Mouse (Mus musculus): ENCODE results near the gene Scpep1.

Gene Scpep1

DNA sequence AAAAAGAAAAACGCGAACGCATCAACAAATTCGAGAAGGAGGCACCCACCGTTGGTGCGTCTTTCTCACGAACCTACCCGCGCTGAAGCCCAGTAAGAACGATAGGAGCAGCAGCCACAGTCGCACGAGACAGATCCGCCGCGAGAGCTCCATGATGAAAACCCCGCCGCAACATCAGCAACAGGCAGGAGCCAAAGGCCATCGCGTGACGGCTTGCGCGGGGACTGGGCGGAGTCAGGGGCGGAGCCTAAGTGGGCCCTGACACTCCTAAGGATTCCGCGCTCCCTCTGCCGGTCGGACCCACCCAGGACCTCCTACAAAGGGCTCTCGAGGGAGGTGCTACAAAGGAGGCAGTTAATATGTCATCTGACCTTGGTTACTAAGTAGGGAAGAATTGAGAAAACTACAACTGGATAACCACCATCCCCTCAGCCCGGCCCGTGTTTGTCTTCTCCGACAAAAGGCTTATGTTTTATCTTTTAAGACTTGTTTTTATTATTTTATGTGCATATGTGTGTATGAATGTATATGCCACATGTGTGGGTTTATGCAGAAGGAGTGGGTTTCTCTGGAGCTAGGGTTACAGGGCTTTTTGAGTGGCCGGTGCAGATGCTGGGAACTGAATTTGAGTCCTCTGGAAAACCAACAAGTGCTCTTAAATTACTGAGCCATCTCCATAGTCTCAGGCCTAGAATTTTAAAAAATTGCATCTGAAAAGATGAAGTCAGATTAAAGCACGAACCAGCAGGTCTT, at the start of gene Scpep1:
Gene Scpep1, minus strand, starts transcription at position 249 of the 753 bp plus-strand sequence.
- DNase-seq: peak; percentile 99

DNA sequence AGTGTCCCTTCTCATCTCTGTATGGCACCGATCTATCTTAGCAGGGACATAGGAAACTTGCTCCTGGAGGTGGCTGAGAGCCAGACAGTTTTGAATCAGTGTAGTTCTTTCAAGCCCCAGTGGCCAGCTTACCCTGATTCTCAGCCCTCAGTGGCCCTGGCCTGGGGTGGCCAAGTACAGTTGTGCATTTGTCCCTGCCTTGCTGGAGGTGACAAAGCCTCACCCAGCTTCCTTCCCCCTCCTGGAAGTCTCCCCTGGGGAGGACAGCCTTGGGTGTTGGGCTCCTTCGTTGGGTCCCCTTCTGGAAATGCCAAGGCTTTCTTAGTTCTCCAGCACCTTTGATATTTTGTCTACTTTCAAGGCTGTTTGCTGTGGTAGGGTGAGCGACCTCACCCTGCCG, 48.5 kb upstream of the Scpep1 start:
- DNase-seq: no peak

DNA sequence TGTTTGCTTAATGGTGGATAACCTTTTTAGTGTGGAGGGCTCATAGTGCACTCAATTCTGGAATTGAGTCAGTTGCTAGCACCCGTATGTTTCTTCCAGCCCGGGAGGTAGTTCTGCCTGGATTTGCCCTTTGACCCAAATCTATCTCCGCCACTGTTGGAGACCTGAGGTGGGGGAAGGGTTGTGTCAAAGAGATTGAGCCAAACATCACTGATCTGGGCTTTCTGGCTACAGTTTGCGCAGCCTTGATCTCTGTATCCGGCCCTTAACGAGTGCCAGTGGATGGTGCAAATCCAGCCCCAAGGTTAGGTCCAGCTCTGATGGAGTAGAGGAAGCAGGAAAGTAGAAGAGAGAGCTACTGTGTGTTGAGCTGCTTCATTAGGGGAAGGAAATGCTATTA, 47.8 kb upstream of the Scpep1 start:
- DNase-seq: no peak

DNA sequence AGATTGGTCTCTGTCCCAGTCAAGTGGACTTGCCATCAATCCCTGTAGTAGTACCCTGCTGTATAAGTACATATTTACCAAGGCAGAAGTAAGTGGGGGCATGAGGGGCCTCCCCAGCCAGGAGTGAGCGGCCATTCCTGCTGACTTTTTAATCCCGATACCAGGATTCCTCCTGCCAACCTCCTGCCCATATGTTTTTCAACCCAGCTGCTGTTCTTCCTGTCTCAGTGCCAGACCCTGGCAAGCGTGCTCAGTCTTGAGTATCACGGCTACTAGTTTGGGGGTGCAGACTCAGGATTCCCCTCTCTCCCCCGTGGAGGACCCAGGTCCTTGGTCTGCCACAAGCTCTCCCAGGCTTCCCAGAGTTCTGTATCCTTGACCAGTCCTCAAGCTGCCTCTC, 47.4 kb upstream of the Scpep1 start:
- no peak for DNase-seq

DNA sequence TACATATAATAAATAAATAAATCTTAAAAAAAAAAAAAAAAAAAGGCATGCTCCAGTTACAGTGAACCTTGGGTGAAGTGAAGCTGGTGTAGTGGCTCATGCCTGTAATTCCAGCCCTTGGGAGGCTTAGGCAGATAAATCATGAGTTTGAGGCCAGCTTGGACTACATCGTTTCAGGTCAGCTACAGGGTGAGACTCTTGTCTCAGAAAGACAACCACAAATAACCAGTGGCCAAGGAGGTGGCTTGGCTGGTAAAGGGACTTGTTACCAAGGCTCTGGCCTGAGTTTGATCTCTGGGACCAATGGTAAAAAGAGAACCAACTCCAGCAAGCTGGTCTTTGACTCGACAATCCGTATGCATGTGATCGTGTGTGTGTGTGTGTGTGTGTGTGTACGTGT, 46.8 kb upstream of the Scpep1 start:
- no peak for DNase-seq

DNA sequence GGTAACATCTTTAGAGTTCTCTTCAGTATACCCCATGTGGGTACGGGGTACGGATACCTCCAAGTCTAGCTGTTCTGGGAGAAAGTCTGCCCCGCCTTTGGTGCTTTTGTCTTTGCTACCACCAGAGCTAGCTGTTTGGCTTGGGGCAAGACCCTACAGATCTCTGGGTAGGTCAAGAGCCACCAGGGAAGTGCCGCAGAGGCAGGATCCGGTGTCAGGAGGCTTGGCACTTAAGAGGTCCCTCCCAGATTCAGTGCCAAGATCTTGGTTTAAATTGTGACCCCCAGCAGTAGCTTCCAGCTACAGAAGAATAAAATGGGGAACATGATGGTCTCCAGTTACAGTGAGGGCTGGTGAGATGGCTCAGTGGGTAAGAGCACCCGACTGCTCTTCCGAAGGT, 46.3 kb upstream of the Scpep1 start:
- no peak for DNase-seq

DNA sequence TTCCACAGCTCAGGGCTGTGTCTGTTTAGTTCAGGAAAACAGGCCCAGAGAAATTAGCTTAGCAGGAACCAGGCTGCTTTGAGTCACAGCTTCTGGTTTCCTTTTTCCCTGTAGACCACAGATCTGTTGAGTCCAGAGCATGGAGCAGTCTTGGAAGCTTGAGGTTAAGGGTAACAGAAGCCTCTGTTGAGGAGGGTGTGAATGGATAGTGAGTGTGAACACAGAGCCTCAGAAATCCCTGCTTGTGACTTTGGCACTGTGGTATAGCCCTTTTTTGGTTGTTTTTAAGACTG, 45.2 kb upstream of the Scpep1 start:
- DNase-seq: no peak

DNA sequence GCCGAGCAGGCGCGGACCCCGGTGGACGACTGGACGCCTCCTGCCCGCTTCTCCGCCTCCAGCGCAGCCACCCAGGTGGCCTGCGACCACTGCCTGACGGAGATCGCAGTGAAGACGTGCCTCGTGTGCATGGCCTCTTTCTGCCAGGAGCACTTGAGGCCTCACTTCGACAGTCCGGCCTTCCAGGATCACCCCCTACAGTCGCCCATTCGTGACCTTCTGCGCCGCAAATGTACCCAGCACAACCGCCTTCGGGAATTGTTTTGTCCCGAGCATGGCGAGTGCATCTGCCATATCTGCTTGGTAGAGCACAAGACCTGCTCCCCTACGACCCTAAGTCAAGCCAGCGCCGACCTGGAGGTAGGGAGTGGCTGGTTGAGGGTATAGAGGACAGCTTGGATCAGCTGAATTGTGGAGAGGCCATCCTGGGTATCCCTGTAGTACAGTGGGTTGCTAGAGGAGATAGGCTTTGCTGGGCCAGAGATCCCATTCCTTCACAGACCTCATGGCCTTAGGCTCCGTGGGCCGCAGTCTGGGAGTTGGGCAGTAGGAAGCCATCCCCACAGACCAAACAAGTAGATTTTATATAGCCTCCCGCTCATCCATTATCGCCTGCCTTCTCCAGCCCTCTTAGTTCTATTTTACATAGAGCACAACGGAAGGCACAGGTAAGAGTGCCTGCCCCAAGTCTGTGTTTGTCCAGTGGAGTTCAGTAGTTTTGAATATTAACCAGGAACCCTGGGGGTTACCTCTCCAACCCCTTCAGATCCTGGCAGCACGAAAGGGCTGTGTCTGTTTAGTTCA, 44.7 kb upstream of the Scpep1 start:
- peak in 1 of 2 experiments; percentile 10 for DNase-seq

DNA sequence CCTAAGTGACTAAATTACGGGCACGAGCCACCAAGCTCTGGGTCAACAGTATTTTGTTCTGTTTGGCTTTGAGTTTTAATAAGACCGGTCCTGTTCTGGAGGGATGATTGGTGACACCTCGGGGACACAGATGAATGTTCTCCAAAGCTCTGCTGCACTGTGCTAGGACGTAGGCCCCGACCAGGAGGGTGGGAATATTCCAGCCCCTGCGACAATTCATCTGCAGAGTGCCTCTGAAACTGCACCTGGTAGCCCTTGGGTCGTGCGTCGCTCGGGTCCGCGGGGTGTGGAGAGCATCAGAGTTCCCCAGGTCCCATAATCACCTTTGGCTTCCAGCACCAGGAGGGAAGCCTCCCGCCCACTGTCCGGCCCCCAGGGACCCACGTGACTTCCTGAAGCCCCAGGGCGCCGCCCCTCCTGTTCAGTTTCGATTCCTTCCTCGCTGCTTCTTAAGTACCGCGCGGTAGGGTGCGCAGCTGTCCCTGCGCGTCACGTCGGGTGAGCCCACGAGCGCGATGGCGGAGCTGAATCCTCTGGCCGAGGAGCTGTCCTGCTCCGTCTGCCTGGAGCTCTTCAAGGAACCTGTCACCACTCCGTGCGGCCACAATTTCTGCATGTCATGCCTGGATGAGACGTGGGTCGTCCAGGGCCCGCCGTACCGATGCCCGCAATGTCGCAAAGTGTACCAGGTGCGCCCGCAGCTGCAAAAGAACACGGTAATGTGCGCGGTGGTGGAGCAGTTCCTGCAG, 43.9 kb upstream of the Scpep1 start, which contains the start of gene Trim25:
Gene Trim25, plus strand, starts transcription at position 403 of the 749 bp plus-strand sequence.
- DNase-seq: peak; percentile 99

DNA sequence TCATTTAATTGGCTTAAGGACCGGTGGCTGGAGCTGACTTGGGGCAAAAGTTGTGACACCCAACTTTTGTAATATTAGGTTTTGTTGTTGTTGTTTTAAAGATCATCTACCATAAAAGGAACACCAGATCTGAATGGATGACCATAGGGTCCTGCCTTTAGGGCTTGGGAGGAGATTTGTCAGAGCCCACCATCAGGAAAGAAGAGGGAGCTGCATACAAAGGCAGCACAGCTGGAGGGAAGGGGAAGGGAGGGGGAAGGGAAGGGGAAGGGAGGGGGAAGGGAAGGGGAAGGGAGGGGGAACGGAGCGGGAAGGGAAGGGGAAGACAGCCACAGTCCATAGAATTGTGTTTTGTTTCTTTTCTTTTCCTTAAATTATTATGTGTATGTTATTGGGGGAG, 43.1 kb upstream of the Scpep1 start:
- DNase-seq: no peak

DNA sequence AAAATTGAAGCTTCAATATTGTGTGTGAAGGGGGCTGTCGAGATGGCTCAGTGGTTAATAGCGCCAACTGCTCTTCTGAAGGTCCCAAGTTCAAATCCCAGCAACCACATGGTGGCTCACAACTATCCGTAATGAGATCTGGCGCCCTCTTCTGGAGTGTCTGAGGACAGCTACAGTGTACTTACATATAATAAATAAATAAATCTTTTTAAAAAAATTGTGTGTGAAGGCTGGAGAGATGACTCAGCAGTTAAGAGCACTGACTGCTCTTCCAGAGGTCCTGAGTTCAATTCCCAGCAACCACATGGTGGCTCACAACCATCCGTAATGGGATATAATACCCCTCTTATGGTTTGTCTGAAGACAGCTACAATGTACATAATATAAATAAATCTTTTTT, 42.1 kb upstream of the Scpep1 start:
- peak; percentile 47 to 51 for DNase-seq

DNA sequence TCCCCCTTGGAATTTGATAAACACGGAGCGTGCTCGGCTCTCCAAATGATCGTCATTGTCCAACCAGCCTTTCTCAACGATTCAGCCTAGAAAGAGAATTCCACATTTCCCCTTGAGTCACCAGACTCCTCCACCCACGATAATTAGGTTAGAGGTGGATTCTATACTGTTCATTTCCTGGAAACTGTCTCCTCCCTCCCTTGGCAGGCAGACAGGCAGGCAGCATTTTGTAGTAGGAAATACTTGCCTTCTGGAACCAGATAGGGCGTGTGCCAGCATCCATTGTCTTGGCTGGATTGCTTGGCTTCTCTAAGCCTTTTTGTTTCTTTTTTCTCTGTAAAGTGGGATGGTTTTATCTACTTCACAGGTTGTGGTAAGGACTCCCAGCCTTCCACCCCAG, 41.2 kb upstream of the Scpep1 start:
- no peak for DNase-seq

DNA sequence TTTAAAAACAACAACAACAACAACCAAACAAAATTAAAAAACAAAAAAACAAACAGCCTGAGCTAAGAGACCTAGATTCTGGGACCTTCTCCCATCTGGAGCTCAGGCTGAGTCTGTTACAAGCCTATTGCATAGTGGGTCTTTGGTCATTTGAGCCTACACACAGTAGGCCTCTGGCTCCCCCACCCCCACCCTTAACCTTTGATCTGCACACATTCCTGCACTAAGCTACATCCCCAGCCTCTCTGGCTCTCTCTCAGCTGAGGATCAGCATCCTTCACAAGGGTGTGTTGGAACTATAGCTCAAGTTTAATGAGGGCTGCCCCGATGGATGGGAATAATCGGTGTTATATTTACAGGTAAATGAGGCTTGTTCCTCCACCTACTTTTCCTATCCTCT, 40.4 kb upstream of the Scpep1 start:
- no peak for DNase-seq

DNA sequence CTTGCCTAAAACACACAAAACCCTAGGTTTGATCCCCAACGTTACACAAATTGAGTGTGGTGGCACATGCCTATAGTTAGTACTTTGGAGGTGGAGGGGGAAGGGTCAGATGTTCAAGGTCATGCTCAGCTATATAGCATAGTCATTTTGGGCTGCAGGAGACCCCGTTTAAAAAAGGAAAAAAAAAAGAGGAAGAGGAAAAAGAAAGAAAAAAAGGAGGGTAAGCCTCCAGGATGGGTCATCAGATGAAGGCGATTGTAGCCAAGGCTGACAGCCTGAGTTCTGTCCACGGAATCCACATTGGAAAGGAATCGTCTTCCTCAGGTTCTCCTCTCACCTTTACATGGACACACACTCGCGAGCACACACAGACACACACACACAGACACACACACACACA, 39.2 kb upstream of the Scpep1 start:
- DNase-seq: no peak

DNA sequence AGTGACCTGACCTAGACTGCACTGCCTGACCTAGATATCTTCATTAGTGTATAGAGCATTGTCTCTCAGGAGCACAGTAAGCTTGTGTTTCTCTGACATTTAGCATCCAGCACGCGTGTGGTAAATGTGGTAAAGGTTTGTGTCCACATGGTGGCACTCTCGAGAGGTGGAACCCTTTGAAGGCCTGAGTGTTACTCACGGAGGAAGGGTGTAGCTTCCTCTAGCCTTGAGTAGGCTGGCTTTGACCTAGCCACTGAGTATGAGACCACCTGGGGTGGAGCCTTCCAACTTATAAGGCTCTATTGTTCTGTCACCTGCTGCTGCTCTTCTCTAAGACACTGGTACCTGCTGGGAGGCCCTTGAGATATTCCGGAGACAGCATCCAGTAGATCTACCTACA, 38.4 kb upstream of the Scpep1 start:
- DNase-seq: peak; percentile 77 to 84

DNA sequence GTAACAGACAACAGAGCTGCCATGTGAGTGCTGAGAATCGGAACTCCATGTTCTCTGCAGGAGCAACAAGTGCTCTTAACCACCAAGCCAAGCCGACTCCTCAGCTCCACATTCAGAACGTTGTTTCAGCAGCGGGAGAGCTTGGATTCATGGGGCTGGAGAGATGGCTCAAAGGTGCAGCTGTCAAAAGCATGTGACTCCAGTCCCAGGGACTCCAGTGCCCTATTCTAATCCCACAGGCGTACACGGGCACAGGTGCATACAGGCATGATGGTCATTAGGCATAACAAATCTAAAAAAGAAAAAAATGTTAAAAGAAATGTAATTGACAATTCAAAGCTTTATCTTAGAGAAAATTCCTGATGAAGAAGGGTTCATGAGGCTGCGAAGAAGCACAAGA, 37.9 kb upstream of the Scpep1 start:
- DNase-seq: no peak

DNA sequence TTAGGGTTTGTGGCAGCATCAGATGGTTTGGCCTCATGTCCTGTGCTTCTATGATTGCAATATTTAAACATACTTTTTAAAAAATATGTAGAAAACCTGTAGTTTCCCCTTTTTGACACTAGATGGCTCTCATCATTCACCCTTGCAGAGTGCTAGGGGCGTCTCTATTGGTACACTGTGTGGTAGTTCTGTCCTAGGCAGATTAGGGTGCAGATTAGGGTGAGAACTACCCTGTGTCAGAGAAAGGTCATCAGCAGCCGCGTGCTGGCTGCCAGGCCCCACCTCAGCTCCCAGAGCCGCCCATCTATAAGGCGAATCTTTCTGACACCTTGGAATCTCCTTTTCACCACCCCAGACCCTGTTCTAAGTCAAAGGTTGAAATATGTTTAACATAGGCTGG, 34.3 kb upstream of the Scpep1 start:
- DNase-seq: peak; percentile 47 to 51

DNA sequence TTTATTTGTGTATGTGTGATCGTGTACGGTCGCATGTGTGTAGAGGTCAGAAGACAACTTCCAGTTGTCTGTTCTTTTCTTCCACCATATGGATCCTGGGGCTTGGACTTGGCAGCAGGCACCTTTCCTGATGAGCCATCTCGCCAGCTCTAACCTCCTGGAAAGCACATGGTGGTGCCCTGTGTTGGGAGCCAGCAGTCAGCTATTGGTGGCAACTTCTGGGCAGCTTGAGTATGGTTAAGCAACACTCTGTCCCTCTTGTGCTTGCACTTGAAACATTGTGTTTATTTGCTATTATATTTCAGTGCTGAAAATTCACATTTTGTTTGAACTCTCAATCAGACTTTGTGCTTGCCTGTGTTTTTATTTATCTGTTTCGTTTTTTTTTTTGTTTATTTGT, 33.7 kb upstream of the Scpep1 start:
- DNase-seq: no peak

DNA sequence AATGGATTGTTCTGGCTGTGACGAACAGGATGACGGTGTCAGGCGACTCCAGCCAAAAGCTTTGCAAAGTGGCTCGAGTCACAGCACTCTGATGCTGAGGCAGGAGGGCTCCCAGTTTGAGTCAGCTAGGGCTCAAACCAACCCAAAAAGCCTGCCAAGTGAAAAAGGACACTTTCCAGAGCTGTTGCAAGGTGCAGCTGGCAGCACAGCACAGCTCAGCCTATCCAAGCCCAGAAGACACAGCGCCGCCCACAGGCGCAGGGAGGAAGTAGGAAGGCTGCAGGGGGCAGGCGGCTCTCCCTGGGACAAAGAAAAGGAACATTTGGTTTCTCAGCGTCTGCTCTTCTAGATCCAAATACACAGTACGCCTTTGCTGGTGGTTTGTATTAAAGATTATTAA, 31.4 kb upstream of the Scpep1 start:
- DNase-seq: no peak

DNA sequence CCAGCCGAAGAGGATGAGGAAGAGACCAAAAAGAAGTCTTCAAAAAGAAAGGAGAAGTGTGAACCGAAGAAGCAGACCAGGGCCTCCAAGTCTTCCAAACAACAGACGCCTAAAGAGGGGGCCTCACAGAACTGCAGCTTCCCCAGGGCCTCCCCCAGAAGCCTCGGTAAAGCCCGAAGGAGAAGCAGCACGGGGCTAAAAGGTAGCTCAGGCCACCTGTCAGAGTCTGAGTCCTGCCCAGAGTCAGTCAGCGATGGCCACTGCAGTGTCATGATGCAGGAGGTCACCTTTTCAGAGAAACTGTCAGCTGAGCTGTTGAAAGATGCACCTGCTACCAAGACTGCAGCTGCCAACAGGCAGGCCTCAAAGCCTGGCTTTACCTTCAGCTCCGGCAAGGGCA, 26.1 kb upstream of the Scpep1 start:
- no peak for DNase-seq

DNA sequence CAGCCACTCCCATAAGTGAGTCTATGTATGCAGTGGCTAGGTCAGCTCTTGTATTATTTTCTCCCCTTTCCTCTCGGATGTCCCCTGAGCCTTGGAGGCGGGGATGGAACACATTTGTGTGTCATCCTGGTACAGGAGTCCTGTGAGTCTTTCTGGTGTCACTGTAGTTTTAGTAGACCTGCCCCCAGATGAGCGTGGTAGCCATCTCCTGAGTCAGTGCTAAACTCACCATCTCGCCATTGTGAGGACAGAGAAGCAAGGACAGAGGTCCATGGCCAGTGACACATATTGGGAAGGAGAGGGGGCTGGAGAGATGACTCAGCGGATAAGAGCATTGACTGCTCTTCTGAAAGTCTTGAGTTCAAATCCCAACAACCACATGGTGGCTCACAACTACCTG, 21.9 kb upstream of the Scpep1 start:
- DNase-seq: no peak

DNA sequence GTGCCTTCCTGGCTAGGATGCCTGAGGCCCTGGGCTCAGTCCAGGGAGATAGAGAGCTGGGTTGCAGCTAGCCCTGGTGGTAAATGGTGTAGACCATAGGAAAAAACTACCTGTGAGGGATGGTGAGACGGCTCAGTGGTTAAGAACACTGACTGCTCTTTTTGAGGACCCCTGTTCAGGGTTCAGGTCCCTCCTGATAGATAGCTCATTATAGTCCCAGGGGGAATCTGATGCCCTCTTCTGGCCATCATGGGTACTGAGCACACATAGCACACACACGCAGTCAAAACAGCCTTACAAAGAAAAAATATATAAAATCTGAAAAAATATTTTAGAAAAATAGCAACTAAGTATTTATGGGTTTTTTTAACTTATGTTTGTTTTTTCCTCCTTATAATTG, 21.1 kb upstream of the Scpep1 start:
- peak; percentile 47 to 48 for DNase-seq

DNA sequence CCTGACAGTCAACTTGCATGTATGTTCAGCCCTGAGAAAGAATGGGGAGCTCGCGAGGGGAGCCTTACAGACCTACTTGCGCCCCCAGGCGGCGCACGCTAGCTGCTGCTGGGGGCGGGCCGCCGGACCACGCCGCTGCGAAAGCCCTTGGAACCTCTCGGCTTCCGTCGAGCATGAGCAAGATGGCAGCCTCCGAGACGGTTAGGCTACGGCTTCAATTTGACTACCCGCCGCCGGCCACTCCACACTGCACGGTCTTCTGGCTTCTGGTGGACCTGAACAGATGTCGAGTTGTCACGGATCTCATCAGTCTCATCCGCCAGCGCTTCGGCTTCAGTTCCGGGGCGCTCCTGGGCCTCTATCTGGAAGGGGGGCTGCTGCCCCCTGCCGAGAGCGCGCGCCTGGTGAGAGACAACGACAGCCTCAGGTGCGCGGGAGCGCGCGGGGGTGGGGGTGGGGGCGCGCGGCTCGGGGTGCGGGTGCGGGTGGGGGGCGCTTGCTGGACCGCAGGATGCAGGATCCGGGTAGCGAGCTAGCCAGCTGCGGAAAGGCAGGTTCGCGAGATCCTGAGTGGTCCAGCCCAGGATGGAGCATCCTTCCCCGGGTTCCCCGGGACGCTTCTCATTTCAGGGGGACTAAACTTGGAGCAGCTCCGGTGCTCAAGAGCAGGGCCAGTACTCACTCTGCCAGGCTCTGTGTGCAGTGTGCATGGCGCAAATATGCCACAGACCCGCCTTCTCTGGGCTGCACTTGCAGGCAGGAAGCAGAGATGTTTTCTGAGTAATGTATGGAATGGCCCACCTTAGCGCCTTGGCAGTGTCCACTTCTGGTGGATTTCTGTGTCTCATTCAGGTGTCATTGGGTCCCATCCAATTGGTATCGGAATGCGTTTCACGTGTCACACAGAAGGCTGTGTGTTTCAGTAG, 18.8 kb upstream of the Scpep1 start:
- DNase-seq: peak; percentile 94
